Mouse (Mus musculus): ENCODE results near the gene Kif19a. TPM values are rescaled to one million over a fixed set of nuclear protein-coding genes. Genes with fewer than 3 reads are reported as not detected.
A peak's percentile ranks its signal among the peaks of the same experiment; 100 is the strongest.

Kif19a gene
- polyA plus RNA-seq, 1 experiment from 2014 or later: not detected

DNA sequence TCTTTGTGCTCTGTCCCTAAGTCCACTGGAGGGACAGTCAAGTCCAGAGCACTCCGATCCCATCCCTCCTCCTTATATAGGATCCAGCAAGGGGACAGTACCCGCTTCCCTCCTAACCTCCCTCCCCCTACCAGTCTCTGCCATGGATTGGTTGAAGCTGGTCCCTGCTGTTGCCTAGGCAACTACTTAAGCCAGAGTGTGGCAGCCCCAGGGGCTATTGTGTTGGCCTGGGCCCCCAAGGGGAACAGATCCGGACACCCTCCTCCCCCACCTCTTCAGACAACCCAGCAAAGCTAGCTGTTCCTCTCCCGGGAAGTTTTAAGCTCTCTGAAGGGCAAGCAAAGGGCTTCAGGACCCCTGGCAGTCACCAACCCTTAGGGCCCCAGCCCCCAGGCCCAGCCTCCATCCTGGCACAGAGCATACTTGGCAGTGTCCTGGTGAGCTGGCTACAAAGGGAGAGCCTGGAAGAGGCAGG lies 30.7 kb downstream of the Kif19a start, which contains the start of gene Btbd17:
TSS of gene Btbd17 (minus strand) at position 98 of the 475 bp plus-strand sequence.
- Histone ChIP-seq H3K27me3 (replicated peaks; ENCODE audit: control insufficient read depth, insufficient read depth, low read length) (peaks cover 39% of the 10 kb centered on the region), H3K27ac (ENCODE audit: low read depth, low read length) (no peak within 1 kb of the TSS), H3K4me2 (peak within 1 kb of the TSS; percentile 59), H3K9me3 (ENCODE audit: control insufficient read depth, low read length) (no peaks in the 10 kb centered on the region), H3K4me3 (ENCODE audit: low read depth, low read length) (peak within 1 kb of the TSS; percentile 30), H3K36me3 (ENCODE audit: control insufficient read depth, insufficient read depth, low read length) (no peaks in the 10 kb centered on the region), H3K9ac (ENCODE audit: low read depth, low read length) (no peak within 1 kb of the TSS), H3K4me1 (replicated peaks; ENCODE audit: control insufficient read depth, insufficient read depth, low read length) (peaks cover 12% of the 10 kb centered on the region; the same call in 1 of the 2 replicates)
- WGBS: 15% methylated on average over 4 of the region's 4 CpGs
- ATAC-seq (replicated peaks; ENCODE audit: low FRiP score) (no peak), DNase-seq (ENCODE audit: low spot score) (no peak)

DNA sequence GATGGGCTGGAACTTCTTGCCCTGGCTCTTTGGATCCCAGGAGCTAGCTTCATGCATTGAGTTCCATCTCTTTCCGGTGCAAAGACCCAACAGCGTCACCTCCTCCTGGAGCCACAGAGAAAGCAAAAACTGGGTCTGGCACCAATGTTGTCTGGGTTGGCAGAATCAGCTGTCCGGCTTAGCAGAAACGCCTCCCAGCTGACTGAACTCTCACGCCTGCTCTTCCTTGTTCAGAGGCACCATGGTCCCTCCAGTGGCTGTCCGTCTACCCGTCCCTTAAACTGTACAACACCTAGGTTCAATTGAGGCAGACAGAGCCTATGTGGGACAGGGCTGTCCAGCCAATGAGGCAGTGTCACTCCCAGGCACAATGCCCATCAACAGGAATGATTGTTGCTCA lies 32.0 kb downstream of the Kif19a start:
- ATAC-seq (replicated peaks; ENCODE audit: low FRiP score) (no peak), DNase-seq (ENCODE audit: low spot score) (no peak)
- Histone ChIP-seq H3K4me2 (no peak overlapping the region), H3K4me1 (replicated peaks; ENCODE audit: control insufficient read depth, insufficient read depth, low read length) (peaks cover 5% of the 10 kb centered on the region; the same call in 1 of the 2 replicates), H3K27ac (ENCODE audit: low read depth, low read length) (no peak overlapping the region), H3K4me3 (ENCODE audit: low read depth, low read length) (no peak overlapping the region), H3K9me3 (ENCODE audit: control insufficient read depth, low read length) (no peaks in the 10 kb centered on the region), H3K27me3 (replicated peaks; ENCODE audit: control insufficient read depth, insufficient read depth, low read length) (peaks cover 26% of the 10 kb centered on the region), H3K36me3 (ENCODE audit: control insufficient read depth, insufficient read depth, low read length) (no peaks in the 10 kb centered on the region), H3K9ac (ENCODE audit: low read depth, low read length) (no peak overlapping the region)
- 79% methylated on average over 7 of the region's 7 CpGs for WGBS

DNA sequence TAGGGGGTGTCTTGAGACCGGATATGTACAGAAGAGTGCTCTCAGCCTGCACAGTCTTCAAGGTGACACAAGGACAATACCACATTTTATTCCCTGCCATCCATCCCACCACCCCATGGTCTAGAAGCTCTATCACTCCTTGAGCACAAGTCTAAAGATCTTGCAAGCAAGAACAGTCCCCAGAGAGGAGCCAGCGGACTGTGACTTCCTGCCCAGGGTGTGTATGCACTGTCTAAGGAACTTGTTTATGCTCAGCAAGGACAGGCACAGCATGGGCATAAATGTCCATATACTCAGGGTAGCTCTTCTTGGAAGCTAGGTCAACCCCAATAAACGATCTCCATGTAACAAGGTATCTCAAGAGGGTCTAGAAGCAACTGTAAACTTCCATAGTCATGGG lies 32.8 kb downstream of the Kif19a start:
- 73% methylated on average over 3 of the region's 3 CpGs for WGBS
- ATAC-seq (replicated peaks; ENCODE audit: low FRiP score): no peak

DNA sequence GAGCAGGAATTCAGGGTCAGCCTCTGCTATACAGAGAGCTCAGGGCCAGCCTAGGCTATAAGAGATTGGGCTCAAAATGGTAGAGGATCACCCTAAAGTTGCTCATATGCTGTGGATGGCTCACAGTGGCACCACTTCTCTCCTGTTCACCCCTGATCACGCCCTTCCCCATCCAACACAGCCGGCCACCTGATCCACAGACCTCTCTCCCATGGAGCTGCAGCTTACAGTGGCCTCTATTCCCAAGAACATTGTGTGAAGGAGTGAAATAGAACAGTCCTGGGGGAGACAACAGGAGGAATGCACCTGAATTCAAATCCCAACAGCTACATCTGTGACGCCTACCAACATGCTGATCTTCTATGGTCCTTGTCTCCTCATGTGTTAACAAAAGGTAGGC lies 33.4 kb downstream of the Kif19a start, which contains the start of gene Gpr142:
TSS of gene Gpr142 (plus strand) at position 301 of the 400 bp plus-strand sequence.
- Histone ChIP-seq H3K27me3 (replicated peaks; ENCODE audit: control insufficient read depth, insufficient read depth, low read length) (peaks cover 11% of the 10 kb centered on the region), H3K27ac (ENCODE audit: low read depth, low read length) (no peak within 1 kb of the TSS), H3K4me1 (replicated peaks; ENCODE audit: control insufficient read depth, insufficient read depth, low read length) (peaks cover 7% of the 10 kb centered on the region), H3K36me3 (ENCODE audit: control insufficient read depth, insufficient read depth, low read length) (no peaks in the 10 kb centered on the region), H3K9ac (ENCODE audit: low read depth, low read length) (no peak within 1 kb of the TSS), H3K4me3 (ENCODE audit: low read depth, low read length) (no peak within 1 kb of the TSS), H3K4me2 (no peak within 1 kb of the TSS), H3K9me3 (ENCODE audit: control insufficient read depth, low read length) (no peaks in the 10 kb centered on the region)
- DNase-seq (ENCODE audit: low spot score) (no peak), ATAC-seq (replicated peaks; ENCODE audit: low FRiP score) (no peak)
- 83% methylated on average over 3 of the region's 3 CpGs for WGBS

More for the DNA sequence above, 32.8 kb downstream of the Kif19a start:
- Histone ChIP-seq H3K27me3 (replicated peaks; ENCODE audit: control insufficient read depth, insufficient read depth, low read length) (peaks cover 18% of the 10 kb centered on the region), H3K4me3 (ENCODE audit: low read depth, low read length) (no peak overlapping the region), H3K9me3 (ENCODE audit: control insufficient read depth, low read length) (no peaks in the 10 kb centered on the region), H3K36me3 (ENCODE audit: control insufficient read depth, insufficient read depth, low read length) (no peaks in the 10 kb centered on the region), H3K4me1 (replicated peaks; ENCODE audit: control insufficient read depth, insufficient read depth, low read length) (peaks cover 3% of the 10 kb centered on the region; the same call in 1 of the 2 replicates), H3K4me2 (no peak overlapping the region), H3K27ac (ENCODE audit: low read depth, low read length) (no peak overlapping the region), H3K9ac (ENCODE audit: low read depth, low read length) (no peak overlapping the region)
- no peak for DNase-seq (ENCODE audit: low spot score)

DNA sequence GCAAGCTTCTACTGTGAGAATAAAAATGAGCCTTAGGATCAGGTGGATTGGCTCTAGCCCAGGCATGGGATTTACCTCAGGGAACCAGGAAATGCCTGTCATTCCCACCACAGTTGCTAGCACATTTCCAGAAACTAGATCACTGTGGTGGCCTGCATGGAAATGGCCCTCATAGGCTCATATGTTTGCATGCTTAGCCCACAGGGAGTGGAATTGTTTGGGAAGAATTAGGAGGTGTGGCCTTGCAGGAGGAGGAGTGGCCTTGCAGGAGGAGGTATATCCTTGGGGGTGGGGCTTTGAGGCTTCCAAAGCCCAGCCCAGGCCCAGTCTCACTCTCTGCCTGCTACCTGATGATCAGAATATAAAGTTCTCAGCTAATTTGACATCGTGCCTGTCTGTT lies 36.7 kb downstream of the Kif19a start:
- DNase-seq (ENCODE audit: low spot score) (no peak), ATAC-seq (replicated peaks; ENCODE audit: low FRiP score) (no peak)
- Histone ChIP-seq H3K4me3 (ENCODE audit: low read depth, low read length) (no peak overlapping the region), H3K4me1 (replicated peaks; ENCODE audit: control insufficient read depth, insufficient read depth, low read length) (peaks cover 4% of the 10 kb centered on the region; the same call in 1 of the 2 replicates), H3K27me3 (replicated peaks; ENCODE audit: control insufficient read depth, insufficient read depth, low read length) (no peaks in the 10 kb centered on the region), H3K36me3 (ENCODE audit: control insufficient read depth, insufficient read depth, low read length) (no peaks in the 10 kb centered on the region), H3K9ac (ENCODE audit: low read depth, low read length) (no peak overlapping the region), H3K9me3 (ENCODE audit: control insufficient read depth, low read length) (no peaks in the 10 kb centered on the region), H3K4me2 (no peak overlapping the region), H3K27ac (ENCODE audit: low read depth, low read length) (no peak overlapping the region)
- WGBS: 72% methylated on average over 1 of the region's 1 CpGs

DNA sequence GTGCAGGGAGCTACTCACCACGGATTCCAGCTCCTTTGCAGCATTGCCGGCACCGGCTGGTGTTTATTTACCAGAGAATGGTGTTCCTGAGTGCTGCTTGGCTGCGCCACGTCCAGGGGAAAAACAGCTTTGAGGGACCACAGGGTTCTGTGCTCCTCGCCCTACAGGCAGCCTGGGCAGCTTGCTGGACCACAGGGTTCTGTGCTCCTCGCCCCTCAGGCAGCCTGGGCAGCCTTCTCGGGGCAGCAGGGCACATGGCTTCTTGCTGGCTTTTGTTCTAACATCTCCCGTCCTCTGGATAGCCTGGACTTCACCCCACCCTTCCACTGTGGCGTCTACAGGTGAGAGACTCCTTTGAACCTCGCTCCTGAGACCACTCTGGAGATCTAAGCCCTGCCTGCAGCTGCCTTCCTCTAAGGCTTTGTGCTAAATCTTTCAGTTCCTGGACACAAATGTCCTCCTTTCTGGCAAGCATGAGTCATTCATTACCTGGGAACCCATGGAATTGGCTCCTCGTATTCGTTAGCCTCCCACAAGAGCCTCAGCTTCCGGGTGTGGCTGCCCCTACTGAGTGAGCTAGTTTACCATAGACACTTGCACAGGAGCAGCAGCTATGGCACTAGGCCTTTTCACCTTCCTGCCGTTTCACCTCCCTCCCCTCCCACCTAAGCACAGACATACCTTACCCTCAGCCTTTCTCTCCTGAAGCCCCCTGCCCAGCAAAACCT lies 37.5 kb downstream of the Kif19a start:
- Histone ChIP-seq H3K27ac (ENCODE audit: low read depth, low read length) (no peak overlapping the region), H3K9me3 (ENCODE audit: control insufficient read depth, low read length) (no peaks in the 10 kb centered on the region), H3K4me1 (replicated peaks; ENCODE audit: control insufficient read depth, insufficient read depth, low read length) (peaks cover 8% of the 10 kb centered on the region), H3K4me3 (ENCODE audit: low read depth, low read length) (no peak overlapping the region), H3K36me3 (ENCODE audit: control insufficient read depth, insufficient read depth, low read length) (no peaks in the 10 kb centered on the region), H3K4me2 (no peak overlapping the region), H3K9ac (ENCODE audit: low read depth, low read length) (no peak overlapping the region), H3K27me3 (replicated peaks; ENCODE audit: control insufficient read depth, insufficient read depth, low read length) (no peaks in the 10 kb centered on the region)
- WGBS: 64% methylated on average over 15 of the region's 15 CpGs
- DNase-seq (ENCODE audit: low spot score) (no peak), ATAC-seq (replicated peaks; ENCODE audit: low FRiP score) (no peak)

DNA sequence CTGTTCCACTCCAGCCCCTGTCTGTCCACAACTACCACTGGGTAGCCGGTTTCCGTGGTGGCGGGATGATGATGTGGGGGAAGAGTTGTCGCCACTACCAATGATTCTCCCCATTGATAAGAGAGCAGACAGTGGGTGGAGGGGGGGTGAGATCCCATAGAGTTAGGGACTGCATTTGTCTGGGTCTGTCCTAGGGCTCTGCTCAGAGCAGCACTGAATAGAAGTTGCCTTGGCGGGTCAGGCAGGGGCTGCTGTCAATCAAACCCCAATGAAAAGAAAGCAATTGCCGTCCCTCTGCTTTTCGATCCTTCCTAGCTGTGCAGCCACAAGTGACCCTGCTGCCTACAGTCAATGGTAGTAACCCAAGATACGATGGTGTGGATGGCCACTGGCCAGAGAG lies 38.8 kb downstream of the Kif19a start:
- Histone ChIP-seq H3K36me3 (ENCODE audit: control insufficient read depth, insufficient read depth, low read length) (no peaks in the 10 kb centered on the region), H3K4me3 (ENCODE audit: low read depth, low read length) (no peak overlapping the region), H3K4me2 (no peak overlapping the region), H3K4me1 (replicated peaks; ENCODE audit: control insufficient read depth, insufficient read depth, low read length) (peaks cover 12% of the 10 kb centered on the region), H3K27me3 (replicated peaks; ENCODE audit: control insufficient read depth, insufficient read depth, low read length) (no peaks in the 10 kb centered on the region), H3K27ac (ENCODE audit: low read depth, low read length) (no peak overlapping the region), H3K9me3 (ENCODE audit: control insufficient read depth, low read length) (no peaks in the 10 kb centered on the region), H3K9ac (ENCODE audit: low read depth, low read length) (no peak overlapping the region)
- ATAC-seq (replicated peaks; ENCODE audit: low FRiP score): no peak
- 60% methylated on average over 8 of the region's 8 CpGs for WGBS
- no peak for DNase-seq (ENCODE audit: low spot score)

DNA sequence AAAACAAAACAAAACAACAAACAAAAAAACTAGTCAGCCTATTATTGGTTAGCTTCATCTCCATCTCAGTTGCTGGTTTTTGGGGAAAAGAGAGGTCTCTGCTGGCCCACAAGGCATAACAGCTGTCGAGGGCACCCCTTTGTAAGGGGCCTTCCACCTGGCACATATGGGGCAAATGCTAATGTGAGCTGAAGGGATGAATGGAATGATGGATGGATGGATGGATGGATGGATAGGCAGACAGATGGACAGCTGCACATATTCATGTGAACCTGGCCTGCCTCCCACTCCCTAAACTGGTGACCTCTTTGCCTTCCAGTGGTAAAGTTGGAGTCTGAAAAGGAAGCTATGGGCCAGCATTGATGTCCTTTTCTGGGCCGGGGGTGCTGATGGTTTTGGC lies 41.8 kb downstream of the Kif19a start:
- Histone ChIP-seq H3K4me3 (ENCODE audit: low read depth, low read length) (no peak overlapping the region), H3K9ac (ENCODE audit: low read depth, low read length) (no peak overlapping the region), H3K4me1 (replicated peaks; ENCODE audit: control insufficient read depth, insufficient read depth, low read length) (peaks cover 12% of the 10 kb centered on the region), H3K4me2 (no peak overlapping the region), H3K9me3 (ENCODE audit: control insufficient read depth, low read length) (no peaks in the 10 kb centered on the region), H3K27me3 (replicated peaks; ENCODE audit: control insufficient read depth, insufficient read depth, low read length) (no peaks in the 10 kb centered on the region), H3K36me3 (ENCODE audit: control insufficient read depth, insufficient read depth, low read length) (no peaks in the 10 kb centered on the region), H3K27ac (ENCODE audit: low read depth, low read length) (no peak overlapping the region)
- no peak for DNase-seq (ENCODE audit: low spot score)
- no peak for ATAC-seq (replicated peaks; ENCODE audit: low FRiP score)
- 64% methylated on average over 2 of the region's 2 CpGs for WGBS
